34 mouse cellular contexts compared by ENCODE assay signal in genomic region chr7:132015193-132015592, GRCm38 (mm10). TPM values are rescaled to one million over a fixed set of nuclear protein-coding genes. Genes with fewer than 3 reads are reported as not detected.
DNase-seq lines count a peak whose midpoint lies in the region.
"Had no signal": no experiment of that assay in that cellular context is flagged by ENCODE, and none has a peak within 500 bp of the region (broad histone marks: within the 10 kb centered on the region; RNA-seq: fewer than 3 reads in every experiment).

No protein-coding gene starts in this region.

- H3K9me3 ChIP-seq in embryonic facial prominence, embryonic 10.5 days, result no peaks in the 10 kb centered on the region
- H3K9me3 ChIP-seq in limb, embryonic 10.5 days (replicated peaks), result no peaks in the 10 kb centered on the region
- H3K9me3 ChIP-seq: forebrain, embryonic 13.5 days; hindbrain, embryonic 15.5 days; kidney, embryonic 15.5 days; limb, embryonic 13.5 days; midbrain, embryonic 12.5 days; neural tube, embryonic 13.5 days had no signal

- peak; percentile 28 for DNase-seq in heart, adult 11 months
- no peak for DNase-seq in heart, postnatal 14 days
- DNase-seq in R1 (ENCODE audit: low read depth, low spot score), result peak; percentile 63
- DNase-seq in embryonic facial prominence, embryonic 10.5 days (ENCODE audit: low spot score), result peak; percentile 24
- DNase-seq in limb, embryonic 10.5 days (ENCODE audit: low spot score), result peak; percentile 57
- DNase-seq in retina, postnatal 1 day, result no peak
- no peak for DNase-seq in thymus, postnatal 25 days
- no peak for DNase-seq in thymus, postnatal 4 days
- DNase-seq: adrenal gland, postnatal 14 days; cerebellum, adult 11-12 months; cerebellum, postnatal 10 days; gastrocnemius, postnatal 14 days; heart, postnatal 4 days; kidney, adult 18-20 months; kidney, postnatal 25 days; layer of hippocampus, postnatal 36 days; lung, postnatal 36 days had no signal

- no peaks in the 10 kb centered on the region for H3K27me3 ChIP-seq in embryonic facial prominence, embryonic 10.5 days (replicated peaks; ENCODE audit: low read depth, poor library complexity, severe bottlenecking)
- H3K27me3 ChIP-seq in limb, embryonic 10.5 days (ENCODE audit: low read depth, poor library complexity, severe bottlenecking), result no peaks in the 10 kb centered on the region
- H3K27me3 ChIP-seq: forebrain, embryonic 13.5 days; hindbrain, embryonic 15.5 days; kidney, embryonic 15.5 days; limb, embryonic 13.5 days; midbrain, embryonic 12.5 days; neural tube, embryonic 13.5 days had no signal

- no peak overlapping the region for H3K4me3 ChIP-seq in embryonic facial prominence, embryonic 10.5 days
- no peak overlapping the region for H3K4me3 ChIP-seq in limb, embryonic 10.5 days
- H3K4me3 ChIP-seq: forebrain, embryonic 13.5 days; hindbrain, embryonic 15.5 days; kidney, embryonic 15.5 days; layer of hippocampus, adult 2 months; limb, embryonic 13.5 days; midbrain, embryonic 12.5 days; neural tube, embryonic 13.5 days had no signal

- intact Hi-C loops in heart, postnatal 14 days (cut with DNase I), result no loop called here

- no peaks in the 10 kb centered on the region for H3K36me3 ChIP-seq in embryonic facial prominence, embryonic 10.5 days (replicated peaks)
- H3K36me3 ChIP-seq in limb, embryonic 10.5 days, result no peaks in the 10 kb centered on the region
- H3K36me3 ChIP-seq: hindbrain, embryonic 15.5 days; kidney, embryonic 15.5 days; limb, embryonic 13.5 days; midbrain, embryonic 12.5 days; neural tube, embryonic 13.5 days had no signal

- peaks cover 25% of the 10 kb centered on the region for H3K4me1 ChIP-seq in embryonic facial prominence, embryonic 10.5 days
- H3K4me1 ChIP-seq in limb, embryonic 10.5 days, result peaks cover 47% of the 10 kb centered on the region
- H3K4me1 ChIP-seq: kidney, embryonic 15.5 days had no signal

- no peak overlapping the region for H3K27ac ChIP-seq in embryonic facial prominence, embryonic 10.5 days (replicated peaks)
- peak overlapping the region; percentile 78 for H3K27ac ChIP-seq in limb, embryonic 10.5 days
- H3K27ac ChIP-seq: forebrain, embryonic 13.5 days; hindbrain, embryonic 15.5 days; kidney, embryonic 15.5 days; layer of hippocampus, adult 2 months; limb, embryonic 13.5 days; midbrain, embryonic 12.5 days; neural tube, embryonic 13.5 days had no signal

- 5% methylated on average over 3 of the region's 3 CpGs for WGBS in embryonic facial prominence, embryonic 10.5 days
- WGBS in limb, embryonic 10.5 days, result 2% methylated on average over 3 of the region's 3 CpGs

RNA-seq across cellular contexts. Expression of gene Gpr26, which starts 48.9 kb away (rescaled TPM):
- total RNA-seq in heart, postnatal 14 days (2021), result not detected
- polyA plus RNA-seq in embryonic facial prominence, embryonic 10.5 days (2016; fragmentation: Nextera tagmentation; extraction: Ambion mirVana), result not detected in 2 replicates
- not detected in 2 replicates for polyA plus RNA-seq in limb, embryonic 10.5 days (2016; fragmentation: Nextera tagmentation; extraction: Ambion mirVana)
- total RNA-seq: adrenal gland, postnatal 14 days; common myeloid progenitor, adult 5-6 weeks; gastrocnemius, postnatal 14 days; granulocyte monocyte progenitor cell, adult 5-6 weeks; heart, postnatal 4 days; megakaryocyte, adult 5-6 weeks had no signal
- polyA plus RNA-seq: heart, embryonic 11.5 days; heart, embryonic 16.5 days; intestine, embryonic 14.5 days; kidney, embryonic 15.5 days; limb, embryonic 13.5 days; liver, embryonic 11.5 days; liver, embryonic 16.5 days; lung, embryonic 16.5 days; stomach, embryonic 14.5 days had no signal

Comparison
In these comparisons a context has a peak if more than half of its experiments do, and no peak if none do; other contexts are left out.
1. DNase-seq: peak in heart, adult 11 months (single experiment), R1 (single experiment), embryonic facial prominence, embryonic 10.5 days (single experiment) and limb, embryonic 10.5 days (single experiment); none in heart, postnatal 14 days (0 of 2), retina, postnatal 1 day (single experiment), thymus, postnatal 25 days (single experiment) and thymus, postnatal 4 days (single experiment).